Mouse (Mus musculus): ENCODE results near the gene Pold2. TPM values are rescaled to one million over a fixed set of nuclear protein-coding genes. Genes with fewer than 3 reads are reported as not detected.

Gene Pold2
- polyA plus RNA-seq (2012; ENCODE audit: insufficient read depth, low replicate concordance): 155 and 509 TPM in 2 replicates

DNA sequence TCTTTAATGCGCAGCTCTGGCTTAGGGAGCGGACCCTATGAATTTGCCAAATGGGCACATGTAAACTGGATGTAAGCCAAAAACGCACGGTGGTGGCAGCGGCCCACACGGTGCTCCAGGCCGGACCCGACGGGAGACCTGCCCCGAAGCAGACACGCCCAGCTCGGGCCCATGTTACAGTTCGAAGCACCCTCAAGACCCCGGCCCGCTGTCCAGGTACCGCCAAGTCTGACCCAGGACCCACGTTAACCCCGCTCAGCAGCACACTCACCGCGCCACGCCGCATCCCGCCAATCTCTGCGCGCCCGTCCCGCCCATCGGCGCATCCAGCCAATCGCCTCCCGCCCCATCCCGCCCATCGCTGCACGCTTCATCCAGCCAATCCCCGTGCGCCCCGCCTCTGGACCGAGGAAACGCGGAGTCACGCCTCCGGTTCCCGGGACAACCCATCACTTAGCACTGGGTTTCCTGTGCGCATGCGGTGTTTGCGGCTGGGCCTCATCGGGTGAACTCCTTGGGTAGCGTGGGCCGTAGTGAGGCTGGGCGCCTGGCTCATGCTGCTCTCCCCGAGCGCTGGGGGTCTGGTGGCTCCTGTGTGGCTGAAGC is at the start of gene Pold2:
Gene Pold2, minus strand, starts transcription at position 372 of the 606 bp plus-strand sequence.
- H3K9me3 ChIP-seq: no peaks in the 10 kb centered on the region
- H3K4me3 ChIP-seq (replicated peaks): peak within 1 kb of the TSS; percentile 96
- H3K27me3 ChIP-seq (replicated peaks): no peaks in the 10 kb centered on the region

DNA sequence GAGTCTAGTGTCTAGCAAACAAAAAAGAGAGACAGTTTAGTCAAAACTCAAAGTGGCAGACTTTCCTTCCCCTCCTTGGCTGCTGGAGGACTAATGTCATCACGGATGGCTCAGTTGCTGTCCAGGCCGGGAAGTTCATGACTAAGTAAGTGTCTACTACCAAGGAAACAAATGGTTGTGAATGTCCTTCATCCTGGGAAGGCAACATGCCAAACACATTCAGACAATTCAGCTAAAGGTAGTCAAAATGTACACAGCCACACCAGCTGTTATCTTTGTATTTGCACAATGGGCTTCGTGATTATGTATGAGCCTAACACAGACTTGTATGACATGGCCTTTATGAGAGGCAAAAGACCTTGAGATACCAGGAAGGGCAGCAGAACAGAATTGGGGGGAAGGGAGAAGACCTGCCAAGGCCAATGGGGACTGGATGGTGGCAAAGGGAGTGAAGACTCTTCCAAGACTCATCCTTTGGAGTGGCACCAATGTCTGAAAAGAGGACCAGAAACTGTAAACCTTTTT is 48.7 kb upstream of the Pold2 start:
- no peaks in the 10 kb centered on the region for H3K4me1 ChIP-seq
- H3K4me3 ChIP-seq (replicated peaks): no peak overlapping the region
- H3K36me3 ChIP-seq (replicated peaks; ENCODE audit: low read length): no peaks in the 10 kb centered on the region
- peaks cover 18% of the 10 kb centered on the region for H3K9me3 ChIP-seq
- H3K27me3 ChIP-seq (replicated peaks): peaks cover 9% of the 10 kb centered on the region
- TF ChIP-seq GATA1 (IDR thresholded peaks at IDR 0.05; ENCODE audit: borderline replicate concordance, low read length): no peak
- no peak for TF ChIP-seq FLI1 (IDR thresholded peaks at IDR 0.05; ENCODE audit: low read length)

More for the DNA sequence above, at the start of gene Pold2:
- TF ChIP-seq FLI1 (IDR thresholded peaks at IDR 0.05; ENCODE audit: low read length) (no peak), GATA1 (IDR thresholded peaks at IDR 0.05; ENCODE audit: borderline replicate concordance, low read length) (no peak)
- Histone ChIP-seq H3K4me1 (peaks cover 48% of the 10 kb centered on the region), H3K36me3 (replicated peaks; ENCODE audit: low read length) (peaks cover 38% of the 10 kb centered on the region)

DNA sequence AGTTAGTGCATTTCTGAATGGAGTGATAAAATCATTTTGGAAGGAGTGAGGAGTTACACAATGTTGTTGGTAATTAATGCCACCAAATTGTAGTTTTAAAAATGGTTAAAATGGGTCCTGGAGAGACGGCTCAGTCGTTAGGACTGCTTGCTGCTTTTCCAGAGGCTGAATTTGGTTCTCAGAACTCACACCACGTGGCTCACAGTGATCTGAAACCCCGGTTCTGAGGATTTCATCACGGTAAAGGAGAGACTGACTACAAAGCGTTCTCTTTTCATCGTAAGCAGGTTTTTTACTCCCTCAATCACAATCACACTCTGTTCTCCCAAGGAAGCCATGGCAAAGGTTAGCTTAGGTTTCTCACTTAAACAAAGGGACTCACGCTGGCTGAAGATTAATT is 46.6 kb upstream of the Pold2 start:
- H3K27me3 ChIP-seq (replicated peaks): peaks cover 13% of the 10 kb centered on the region
- no peaks in the 10 kb centered on the region for H3K36me3 ChIP-seq (replicated peaks; ENCODE audit: low read length)
- TF ChIP-seq FLI1 (IDR thresholded peaks at IDR 0.05; ENCODE audit: low read length) (no peak), GATA1 (IDR thresholded peaks at IDR 0.05; ENCODE audit: borderline replicate concordance, low read length) (no peak)
- H3K4me3 ChIP-seq (replicated peaks): no peak overlapping the region
- H3K9me3 ChIP-seq: peaks cover 4% of the 10 kb centered on the region; the same call in 1 of the 2 replicates
- no peaks in the 10 kb centered on the region for H3K4me1 ChIP-seq

DNA sequence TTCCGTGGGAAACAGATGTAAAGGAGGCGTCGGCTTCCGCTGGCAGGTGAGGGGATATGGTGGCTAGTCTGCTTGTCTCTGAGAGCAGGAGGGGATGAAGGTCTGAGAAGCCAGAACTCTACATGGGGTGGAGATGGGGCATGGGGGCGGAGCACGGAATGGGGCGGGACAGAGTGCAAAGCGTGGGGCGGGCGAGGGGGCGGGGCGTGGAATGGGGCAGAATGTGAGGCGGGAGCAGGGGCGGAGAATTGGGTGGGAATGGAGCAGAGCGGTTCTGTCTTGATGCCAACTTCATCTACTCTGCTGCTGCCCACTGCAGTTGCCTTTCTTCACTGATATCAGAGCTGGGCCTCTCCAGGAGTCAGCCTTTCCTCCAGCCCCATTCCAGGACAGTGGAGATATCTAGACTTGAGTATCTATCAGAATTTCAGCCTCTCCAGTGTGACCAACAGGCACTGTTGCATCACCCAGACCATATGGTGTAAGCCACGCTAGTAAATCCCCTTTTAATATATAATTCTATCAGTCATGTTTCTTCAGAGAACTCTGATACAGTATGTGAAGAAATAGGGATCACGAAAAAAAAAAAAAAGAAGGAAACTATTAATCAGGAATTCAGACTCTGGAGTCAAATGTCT is 42.4 kb upstream of the Pold2 start:
- Histone ChIP-seq H3K4me1 (peaks cover 9% of the 10 kb centered on the region), H3K4me3 (replicated peaks) (no peak overlapping the region), H3K27me3 (replicated peaks) (peaks cover 12% of the 10 kb centered on the region), H3K36me3 (replicated peaks; ENCODE audit: low read length) (no peaks in the 10 kb centered on the region), H3K9me3 (peaks cover 6% of the 10 kb centered on the region)
- TF ChIP-seq FLI1 (IDR thresholded peaks at IDR 0.05; ENCODE audit: low read length) (no peak), GATA1 (IDR thresholded peaks at IDR 0.05; ENCODE audit: borderline replicate concordance, low read length) (no peak)

DNA sequence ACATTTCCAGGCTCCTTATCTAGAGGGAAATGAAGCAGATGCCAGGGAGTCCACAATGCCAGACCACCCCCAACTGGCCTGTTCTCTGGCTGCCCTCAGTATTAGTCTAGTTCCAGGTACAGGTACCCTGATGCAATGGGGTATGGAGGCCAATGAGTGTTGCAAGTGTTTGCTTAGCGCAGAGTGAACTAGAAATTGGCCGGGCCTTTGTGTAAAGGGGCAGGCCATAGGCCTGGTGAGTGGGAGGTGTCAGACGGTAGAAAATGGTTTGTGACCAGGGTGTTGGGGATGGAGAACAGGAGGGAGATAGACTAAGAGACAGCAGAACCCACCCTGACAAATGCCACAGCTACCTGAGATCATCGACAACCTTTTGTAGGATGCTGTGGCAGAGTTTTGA is 41.5 kb upstream of the Pold2 start:
- H3K4me3 ChIP-seq (replicated peaks): no peak overlapping the region
- no peaks in the 10 kb centered on the region for H3K36me3 ChIP-seq (replicated peaks; ENCODE audit: low read length)
- peaks cover 6% of the 10 kb centered on the region for H3K9me3 ChIP-seq
- H3K4me1 ChIP-seq: peaks cover 9% of the 10 kb centered on the region
- peaks cover 20% of the 10 kb centered on the region for H3K27me3 ChIP-seq (replicated peaks)
- TF ChIP-seq GATA1 (IDR thresholded peaks at IDR 0.05; ENCODE audit: borderline replicate concordance, low read length): no peak
- no peak for TF ChIP-seq FLI1 (IDR thresholded peaks at IDR 0.05; ENCODE audit: low read length)

DNA sequence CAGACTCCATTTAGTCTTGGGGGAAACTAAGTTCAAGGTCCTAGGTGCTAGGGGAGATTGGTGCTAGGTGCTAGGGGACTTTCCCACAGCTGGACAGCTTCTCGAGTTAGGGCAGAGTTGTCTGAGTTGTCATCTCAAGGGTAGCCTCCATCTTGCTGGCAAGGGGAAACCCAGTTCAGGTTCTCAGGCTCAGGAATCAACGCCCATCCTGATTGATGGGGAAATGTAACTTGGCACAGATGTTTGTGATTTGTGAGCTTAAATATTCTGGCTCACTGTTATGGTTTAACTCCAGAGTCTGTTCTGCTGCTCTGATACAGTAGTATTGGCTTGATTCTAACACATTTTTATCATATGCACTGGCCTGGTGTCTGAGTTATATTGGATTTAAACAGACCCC is 40.0 kb upstream of the Pold2 start:
- peaks cover 35% of the 10 kb centered on the region for H3K27me3 ChIP-seq (replicated peaks)
- TF ChIP-seq GATA1 (IDR thresholded peaks at IDR 0.05; ENCODE audit: borderline replicate concordance, low read length) (no peak), FLI1 (IDR thresholded peaks at IDR 0.05; ENCODE audit: low read length) (no peak)

DNA sequence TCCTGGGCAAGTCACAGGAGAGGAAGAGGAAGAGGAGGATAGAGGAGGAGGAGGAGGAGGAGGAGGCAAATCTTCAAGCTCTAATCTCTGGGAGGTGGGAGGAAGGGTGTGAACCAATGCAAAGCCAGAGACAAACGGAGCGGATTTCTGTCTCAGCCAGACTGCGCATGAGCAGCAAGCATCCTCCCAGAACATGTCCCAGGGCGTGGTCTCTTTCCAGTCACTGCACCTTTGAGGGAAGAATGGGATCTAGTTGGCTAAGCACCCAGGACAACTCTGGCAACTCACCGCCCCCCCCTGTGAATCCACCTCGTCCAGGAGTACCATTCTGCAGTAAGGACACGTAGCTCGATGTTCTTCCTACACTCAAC is 38.1 kb upstream of the Pold2 start:
- Histone ChIP-seq H3K27me3 (replicated peaks) (peaks cover 41% of the 10 kb centered on the region), H3K9me3 (peaks cover 6% of the 10 kb centered on the region), H3K4me3 (replicated peaks) (no peak overlapping the region), H3K4me1 (peaks cover 11% of the 10 kb centered on the region), H3K36me3 (replicated peaks; ENCODE audit: low read length) (no peaks in the 10 kb centered on the region)
- TF ChIP-seq FLI1 (IDR thresholded peaks at IDR 0.05; ENCODE audit: low read length) (no peak), GATA1 (IDR thresholded peaks at IDR 0.05; ENCODE audit: borderline replicate concordance, low read length) (no peak)

More for the DNA sequence above, 40.0 kb upstream of the Pold2 start:
- no peaks in the 10 kb centered on the region for H3K36me3 ChIP-seq (replicated peaks; ENCODE audit: low read length)
- no peak overlapping the region for H3K4me3 ChIP-seq (replicated peaks)
- peaks cover 9% of the 10 kb centered on the region for H3K4me1 ChIP-seq
- H3K9me3 ChIP-seq: peaks cover 6% of the 10 kb centered on the region

DNA sequence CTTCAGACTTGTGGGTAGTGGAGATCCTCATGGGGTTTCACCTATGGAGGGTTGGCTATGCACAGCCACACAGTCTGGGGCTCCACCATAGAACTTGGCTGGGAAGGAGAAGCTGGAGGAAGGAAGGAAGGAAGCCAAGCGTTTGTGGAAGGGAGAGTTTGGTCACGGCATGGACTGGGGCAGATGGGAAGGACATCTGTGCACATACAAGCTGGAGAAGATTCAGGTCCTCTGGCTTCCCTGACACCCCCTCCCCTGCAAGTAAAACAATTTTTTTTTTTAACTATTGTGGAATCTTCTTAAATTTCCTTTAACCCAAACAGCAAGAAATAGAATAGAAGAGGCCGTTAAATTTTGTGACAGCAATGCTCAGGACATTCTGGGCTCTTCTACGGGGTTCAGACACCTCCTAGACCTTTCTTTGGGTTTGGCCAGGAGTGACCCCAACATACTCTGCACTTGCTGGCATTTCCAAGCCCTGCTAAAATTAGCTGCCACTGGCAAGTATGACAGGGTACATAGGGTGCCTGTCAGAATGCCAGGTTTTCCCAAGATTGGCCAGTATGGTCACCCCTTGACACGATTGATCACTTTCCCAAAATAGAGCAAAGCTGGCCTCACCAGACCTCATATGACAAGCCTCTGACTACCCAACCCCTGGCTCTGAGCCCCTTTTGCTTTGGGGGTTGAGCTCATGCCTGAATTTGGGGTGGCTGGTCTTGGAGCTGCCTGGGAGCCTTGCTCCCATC is 37.5 kb upstream of the Pold2 start:
- TF ChIP-seq FLI1 (IDR thresholded peaks at IDR 0.05; ENCODE audit: low read length) (no peak), GATA1 (IDR thresholded peaks at IDR 0.05; ENCODE audit: borderline replicate concordance, low read length) (no peak)
- Histone ChIP-seq H3K4me1 (peaks cover 11% of the 10 kb centered on the region), H3K9me3 (peaks cover 6% of the 10 kb centered on the region), H3K4me3 (replicated peaks) (no peak overlapping the region), H3K36me3 (replicated peaks; ENCODE audit: low read length) (no peaks in the 10 kb centered on the region), H3K27me3 (replicated peaks) (peaks cover 45% of the 10 kb centered on the region)

DNA sequence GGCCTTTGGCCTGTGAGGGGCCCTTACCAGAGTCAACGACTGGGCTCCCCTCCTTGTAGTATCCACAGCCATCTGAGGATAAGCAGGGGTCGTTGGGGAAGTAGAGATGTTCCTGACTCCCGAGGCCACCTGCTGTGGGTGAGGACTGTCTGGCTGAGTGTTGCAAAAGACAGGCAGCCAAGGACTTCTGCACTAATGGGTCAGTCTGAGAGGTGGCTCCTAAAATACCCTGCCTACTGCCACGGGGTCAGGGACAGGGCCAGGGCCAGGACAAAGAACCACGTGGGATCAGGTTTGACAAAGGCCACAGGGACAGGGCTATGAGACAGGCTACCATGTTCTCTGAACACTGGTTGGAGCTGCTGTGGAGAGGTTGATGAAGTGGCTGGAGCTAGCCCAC is 36.8 kb upstream of the Pold2 start:
- no peak overlapping the region for H3K4me3 ChIP-seq (replicated peaks)
- H3K27me3 ChIP-seq (replicated peaks): peaks cover 52% of the 10 kb centered on the region
- peaks cover 6% of the 10 kb centered on the region for H3K9me3 ChIP-seq
- TF ChIP-seq FLI1 (IDR thresholded peaks at IDR 0.05; ENCODE audit: low read length): no peak
- no peak for TF ChIP-seq GATA1 (IDR thresholded peaks at IDR 0.05; ENCODE audit: borderline replicate concordance, low read length)
- H3K4me1 ChIP-seq: peaks cover 11% of the 10 kb centered on the region
- no peaks in the 10 kb centered on the region for H3K36me3 ChIP-seq (replicated peaks; ENCODE audit: low read length)
